ENCODE assay signal across 15 mouse cellular contexts in genomic region chr1:175028267-175028666, GRCm38 (mm10).
A peak's percentile ranks its signal among the peaks of the same experiment; 100 is the strongest.
DNase-seq lines count a peak whose midpoint lies in the region; ATAC-seq and TF ChIP-seq lines count a peak whose summit lies in the region.
"Had no signal": no experiment of that assay in that cellular context is flagged by ENCODE, and none has a peak within 500 bp of the region (broad histone marks: within the 10 kb centered on the region; RNA-seq: fewer than 3 reads in every experiment).

No protein-coding gene starts in this region.

- no peak overlapping the region for H3K27ac ChIP-seq in forebrain, embryonic 11.5 days (ENCODE audit: low read depth, low read length)
- no peak overlapping the region for H3K27ac ChIP-seq in forebrain, postnatal 0 days (ENCODE audit: low read depth, low read length)
- peak overlapping the region; percentile 67 for H3K27ac ChIP-seq in neural tube, embryonic 11.5 days (ENCODE audit: low read depth, low read length)
- no peak overlapping the region for H3K27ac ChIP-seq in limb, embryonic 13.5 days
- no peak overlapping the region for H3K27ac ChIP-seq in stomach, postnatal 0 days (replicated peaks)
- H3K27ac ChIP-seq: forebrain, embryonic 15.5 days; liver, embryonic 12.5 days had no signal

- no peaks in the 10 kb centered on the region for H3K36me3 ChIP-seq in forebrain, embryonic 11.5 days (ENCODE audit: control insufficient read depth, insufficient read depth, low read length)
- no peaks in the 10 kb centered on the region for H3K36me3 ChIP-seq in forebrain, postnatal 0 days (ENCODE audit: insufficient read depth)
- no peaks in the 10 kb centered on the region for H3K36me3 ChIP-seq in neural tube, embryonic 11.5 days (ENCODE audit: control insufficient read depth, insufficient read depth, low read length)
- H3K36me3 ChIP-seq in limb, embryonic 13.5 days, result no peaks in the 10 kb centered on the region
- H3K36me3 ChIP-seq in stomach, postnatal 0 days (ENCODE audit: control insufficient read depth, insufficient read depth, low read length), result no peaks in the 10 kb centered on the region
- H3K36me3 ChIP-seq: forebrain, embryonic 15.5 days; liver, embryonic 12.5 days had no signal

- no peak for TF ChIP-seq EP300 in stomach, postnatal 0 days (optimal IDR thresholded peaks at IDR 0.05)

- peak; percentile 3; the same call in 1 of the 2 replicates for ATAC-seq in forebrain, embryonic 11.5 days (replicated peaks; ENCODE audit: low FRiP score)
- no peak for ATAC-seq in forebrain, postnatal 0 days
- peak; percentile 6; the same call in 1 of the 2 replicates for ATAC-seq in neural tube, embryonic 11.5 days (ENCODE audit: insufficient read depth, low FRiP score, low TSS enrichment)
- peak; percentile 38; the same call in 1 of the 2 replicates for ATAC-seq in limb, embryonic 13.5 days (ENCODE audit: low FRiP score, low read depth)
- ATAC-seq in stomach, postnatal 0 days (ENCODE audit: low FRiP score, low TSS enrichment), result 0 out of 2 replicates have a peak, but pooled peaks have one; percentile 15
- ATAC-seq: liver, embryonic 12.5 days had no signal

- H3K27me3 ChIP-seq in forebrain, embryonic 11.5 days (ENCODE audit: control insufficient read depth, insufficient read depth, low read length), result no peaks in the 10 kb centered on the region
- H3K27me3 ChIP-seq in forebrain, postnatal 0 days (ENCODE audit: insufficient read depth, low read length), result no peaks in the 10 kb centered on the region
- no peaks in the 10 kb centered on the region for H3K27me3 ChIP-seq in neural tube, embryonic 11.5 days (ENCODE audit: control insufficient read depth, insufficient read depth, low read length)
- no peaks in the 10 kb centered on the region for H3K27me3 ChIP-seq in limb, embryonic 13.5 days
- no peaks in the 10 kb centered on the region for H3K27me3 ChIP-seq in stomach, postnatal 0 days (ENCODE audit: control insufficient read depth, insufficient read depth, low read length)
- H3K27me3 ChIP-seq: forebrain, embryonic 15.5 days; liver, embryonic 12.5 days had no signal

- H3K4me3 ChIP-seq in forebrain, embryonic 11.5 days (ENCODE audit: low read depth, low read length), result no peak overlapping the region
- no peak overlapping the region for H3K4me3 ChIP-seq in forebrain, postnatal 0 days (ENCODE audit: low read depth, low read length)
- H3K4me3 ChIP-seq in neural tube, embryonic 11.5 days (ENCODE audit: low read depth, low read length), result no peak overlapping the region
- no peak overlapping the region for H3K4me3 ChIP-seq in limb, embryonic 13.5 days
- H3K4me3 ChIP-seq in stomach, postnatal 0 days (ENCODE audit: low read depth, low read length), result no peak overlapping the region
- H3K4me3 ChIP-seq: forebrain, embryonic 15.5 days; liver, embryonic 12.5 days had no signal

- DNase-seq in forebrain, embryonic 11.5 days (ENCODE audit: low spot score), result no peak
- no peak for DNase-seq in forebrain, postnatal 0 days
- no peak for DNase-seq in neural tube, embryonic 11.5 days (ENCODE audit: low spot score)
- no peak for DNase-seq in neural tube, embryonic 10.5 days (ENCODE audit: extremely low spot score, low spot score)
- no peak for DNase-seq in stomach, postnatal 0 days (ENCODE audit: low spot score)
- DNase-seq in cerebellum, postnatal 14 days, result no peak
- no peak for DNase-seq in cerebellum, adult 11 months
- DNase-seq: gastrocnemius, postnatal 25 days; kidney, postnatal 14 days; lung, postnatal 4 days; right cerebral cortex, adult 18-20 months; thymus, postnatal 14 days had no signal

- WGBS in forebrain, embryonic 11.5 days, result 15% methylated on average over 4 of the region's 4 CpGs
- 19% methylated on average over 4 of the region's 4 CpGs for WGBS in forebrain, postnatal 0 days
- 7% methylated on average over 4 of the region's 4 CpGs for WGBS in neural tube, embryonic 11.5 days
- 11% methylated on average over 4 of the region's 4 CpGs for WGBS in limb, embryonic 13.5 days
- WGBS in stomach, postnatal 0 days, result 17% methylated on average over 4 of the region's 4 CpGs

- H3K4me2 ChIP-seq in forebrain, embryonic 11.5 days (ENCODE audit: low read depth, low read length, severe bottlenecking), result no peak overlapping the region
- no peak overlapping the region for H3K4me2 ChIP-seq in forebrain, postnatal 0 days (ENCODE audit: low read depth)
- H3K4me2 ChIP-seq in neural tube, embryonic 11.5 days (ENCODE audit: low read depth), result 0 out of 2 replicates have a peak overlapping the region, but pooled peaks have one; percentile 19
- H3K4me2 ChIP-seq in limb, embryonic 13.5 days (replicated peaks), result no peak overlapping the region
- H3K4me2 ChIP-seq in stomach, postnatal 0 days (replicated peaks; ENCODE audit: low read depth), result no peak overlapping the region
- H3K4me2 ChIP-seq: forebrain, embryonic 15.5 days; liver, embryonic 12.5 days had no signal

- TF ChIP-seq CTCF in forebrain, postnatal 0 days (IDR thresholded peaks at IDR 0.05; ENCODE audit: low read depth), result no peak
- no peak for TF ChIP-seq CTCF in stomach, postnatal 0 days (IDR thresholded peaks at IDR 0.05; ENCODE audit: low read depth)

- H3K4me1 ChIP-seq in forebrain, embryonic 11.5 days (replicated peaks; ENCODE audit: control insufficient read depth, insufficient read depth, low read length), result no peaks in the 10 kb centered on the region
- peaks cover 7% of the 10 kb centered on the region; the same call in 1 of the 2 replicates for H3K4me1 ChIP-seq in forebrain, postnatal 0 days (ENCODE audit: insufficient read depth)
- H3K4me1 ChIP-seq in neural tube, embryonic 11.5 days (ENCODE audit: control insufficient read depth, insufficient read depth, low read length), result peaks cover 5% of the 10 kb centered on the region; the same call in 1 of the 2 replicates
- H3K4me1 ChIP-seq in limb, embryonic 13.5 days, result peaks cover 12% of the 10 kb centered on the region
- no peaks in the 10 kb centered on the region for H3K4me1 ChIP-seq in stomach, postnatal 0 days (replicated peaks; ENCODE audit: control insufficient read depth, insufficient read depth)
- H3K4me1 ChIP-seq: forebrain, embryonic 15.5 days; liver, embryonic 12.5 days had no signal

- no peak overlapping the region for H3K9ac ChIP-seq in forebrain, embryonic 11.5 days (ENCODE audit: low read length)
- H3K9ac ChIP-seq in forebrain, postnatal 0 days, result no peak overlapping the region
- H3K9ac ChIP-seq in neural tube, embryonic 11.5 days (ENCODE audit: low read length), result no peak overlapping the region; the same call in 1 of the 2 replicates
- no peak overlapping the region for H3K9ac ChIP-seq in limb, embryonic 13.5 days
- H3K9ac ChIP-seq in stomach, postnatal 0 days (ENCODE audit: low read length), result no peak overlapping the region
- H3K9ac ChIP-seq: forebrain, embryonic 15.5 days; liver, embryonic 12.5 days had no signal

- H3K9me3 ChIP-seq in forebrain, embryonic 11.5 days (ENCODE audit: control insufficient read depth, low read length), result no peaks in the 10 kb centered on the region
- no peaks in the 10 kb centered on the region for H3K9me3 ChIP-seq in forebrain, postnatal 0 days (ENCODE audit: low read length)
- H3K9me3 ChIP-seq in neural tube, embryonic 11.5 days (ENCODE audit: control insufficient read depth, low read length), result no peaks in the 10 kb centered on the region
- H3K9me3 ChIP-seq in limb, embryonic 13.5 days, result no peaks in the 10 kb centered on the region
- no peaks in the 10 kb centered on the region for H3K9me3 ChIP-seq in stomach, postnatal 0 days (ENCODE audit: control insufficient read depth, low read length)
- H3K9me3 ChIP-seq: forebrain, embryonic 15.5 days; liver, embryonic 12.5 days had no signal
